Mouse (Mus musculus): ENCODE data around the gene Mroh2a.

The Mroh2a gene

GRCm38 (mm10) chr1:88238771-88239170 lies 12.0 kb downstream of the Mroh2a start:
- 79% methylated on average over 6 of the region's 6 CpGs for WGBS

- 77% methylated on average over 5 of the region's 5 CpGs for WGBS
Observed at GRCm38 (mm10) chr1:88240072-88240471, 13.3 kb downstream of the Mroh2a start.

- WGBS = 68% methylated on average over 4 of the region's 4 CpGs
Observed at GRCm38 (mm10) chr1:88240579-88240978, 13.8 kb downstream of the Mroh2a start.

- WGBS = 69% methylated on average over 5 of the region's 5 CpGs
Observed at GRCm38 (mm10) chr1:88243861-88244260, 17.1 kb downstream of the Mroh2a start.

GRCm38 (mm10) chr1:88245881-88246280 lies 19.1 kb downstream of the Mroh2a start:
- 80% methylated on average over 6 of the region's 6 CpGs for WGBS

GRCm38 (mm10) chr1:88246386-88246785 lies 19.6 kb downstream of the Mroh2a start:
- WGBS = 52% methylated on average over 6 of the region's 6 CpGs

GRCm38 (mm10) chr1:88247660-88248059 lies 20.9 kb downstream of the Mroh2a start:
- WGBS = 48% methylated on average over 2 of the region's 2 CpGs

- WGBS = 64% methylated on average over 4 of the region's 4 CpGs
Observed at GRCm38 (mm10) chr1:88248658-88249057, 21.9 kb downstream of the Mroh2a start.

- 78% methylated on average over 7 of the region's 7 CpGs for WGBS
Observed at GRCm38 (mm10) chr1:88249596-88249995, 22.8 kb downstream of the Mroh2a start.

GRCm38 (mm10) chr1:88250023-88250422 lies 23.2 kb downstream of the Mroh2a start:
- 81% methylated on average over 5 of the region's 5 CpGs for WGBS

- 75% methylated on average over 8 of the region's 8 CpGs for WGBS
Observed at GRCm38 (mm10) chr1:88253106-88253505, 26.3 kb downstream of the Mroh2a start.

- WGBS = 71% methylated on average over 6 of the region's 6 CpGs
Observed at GRCm38 (mm10) chr1:88253540-88253939, 26.8 kb downstream of the Mroh2a start.

- WGBS = 88% methylated on average over 12 of the region's 12 CpGs
Observed at GRCm38 (mm10) chr1:88254793-88255465, 28.1 kb downstream of the Mroh2a start.

GRCm38 (mm10) chr1:88255466-88255857 lies 28.7 kb downstream of the Mroh2a start:
- WGBS = 60% methylated on average over 2 of the region's 2 CpGs

GRCm38 (mm10) chr1:88255989-88256754 lies 29.4 kb downstream of the Mroh2a start:
- 79% methylated on average over 13 of the region's 13 CpGs for WGBS

- WGBS = 82% methylated on average over 10 of the region's 10 CpGs
Observed at GRCm38 (mm10) chr1:88256886-88257663, 30.3 kb downstream of the Mroh2a start.

GRCm38 (mm10) chr1:88257681-88258080 lies 30.9 kb downstream of the Mroh2a start:
- 81% methylated on average over 6 of the region's 6 CpGs for WGBS

- WGBS = 72% methylated on average over 6 of the region's 6 CpGs
Observed at GRCm38 (mm10) chr1:88258361-88258760, 31.6 kb downstream of the Mroh2a start.

GRCm38 (mm10) chr1:88258881-88259642 lies 32.3 kb downstream of the Mroh2a start:
- 70% methylated on average over 8 of the region's 8 CpGs for WGBS

GRCm38 (mm10) chr1:88259643-88260024 lies 32.8 kb downstream of the Mroh2a start:
- WGBS = 85% methylated on average over 4 of the region's 4 CpGs

GRCm38 (mm10) chr1:88260114-88260513 lies 33.3 kb downstream of the Mroh2a start:
- 79% methylated on average over 6 of the region's 6 CpGs for WGBS
